Mouse (Mus musculus) cortical plate, adult 2 months (tissue): ENCODE measurements around the gene Lrif1.

Experiments used
- CTCF ChIP-seq: fragments of 200-500 bp; IDR thresholded peaks from 2 replicates; pipeline ENCODE4 v1.5.1; 2011; ENCODE audit warnings: mild to moderate bottlenecking, control low read depth, low read length; ENCODE audit not compliant: insufficient read depth; ENCODE audit errors: extremely low read depth
- POLR2A ChIP-seq: fragments of 200-500 bp; IDR thresholded peaks from 2 replicates; pipeline ENCODE4 v1.6.1; 2011; ENCODE audit warnings: mild to moderate bottlenecking, low read length, control low read depth; ENCODE audit not compliant: insufficient read depth; ENCODE audit errors: extremely low read depth

DNA sequence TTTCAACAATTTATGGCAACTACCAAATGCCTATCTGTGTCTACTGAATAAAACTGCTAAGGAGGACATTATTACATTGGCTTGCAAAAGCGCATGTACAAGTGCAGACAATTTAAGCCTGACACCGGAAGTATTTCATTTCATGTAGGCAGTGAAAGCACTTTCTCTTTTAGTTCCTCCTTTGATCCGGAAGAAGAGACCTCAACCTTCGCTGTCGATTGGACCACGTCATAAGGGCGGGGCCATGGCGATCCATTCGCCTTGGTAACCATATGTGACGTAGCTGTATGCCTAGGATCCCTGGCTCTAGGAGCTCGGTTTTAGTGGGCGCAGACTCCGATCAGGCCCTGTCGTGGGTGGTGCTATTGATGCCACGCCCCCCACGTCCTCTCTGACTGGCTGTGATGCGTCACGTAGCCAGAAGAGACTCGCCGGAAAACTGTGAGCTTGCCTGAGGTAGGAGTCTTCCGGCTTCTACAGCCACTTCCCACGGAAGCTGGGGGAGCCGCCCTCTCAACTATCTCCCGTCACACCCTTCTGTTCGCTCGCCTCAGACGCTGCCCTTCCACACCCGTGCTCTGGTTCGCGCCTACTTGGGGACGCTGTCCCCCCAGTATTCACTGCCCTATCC, 36.7 kb downstream of the Lrif1 start:
- no peak for TF ChIP-seq CTCF
- TF ChIP-seq POLR2A: no peak
